Mouse (Mus musculus) limb, embryonic 11.5 days (tissue): ENCODE measurements at regions not wholly inside any gene's neighbourhood (a gene's known extent, or its start where the extent isn't known, plus 50 kb on each side); places are given as distances from the start of the nearest gene placed in this dataset.

ENCODE experiments used
- ATAC-seq: fragments of 200-750 bp; cut with Nextera tagmentation; 2 replicates; pipeline ENCODE4 v1.8.0; 2017; ENCODE audit warnings: low read depth; ENCODE audit not compliant: insufficient number of reproducible peaks, low FRiP score, low TSS enrichment
- DNase-seq: peaks from one replicate; pipeline ENCODE4 v3.0.0-alpha.2; 2015; ENCODE audit warnings: low spot score
- H3K27ac ChIP-seq: fragments of 300-500 bp; sonication (generic); replicated peaks from 2 replicates; pipeline ENCODE4 v1.5.1; 2014; ENCODE audit warnings: low read depth, mild to moderate bottlenecking, low read length
- H3K27me3 ChIP-seq: fragments of 300-500 bp; sonication (generic); 2 replicates; pipeline ENCODE4 v1.6.1; 2014; ENCODE audit warnings: mild to moderate bottlenecking, low read length, mixed read lengths; ENCODE audit not compliant: control insufficient read depth, insufficient read depth
- H3K36me3 ChIP-seq: fragments of 300-500 bp; sonication (generic); 2 replicates; pipeline ENCODE4 v1.6.1; 2014; ENCODE audit warnings: mild to moderate bottlenecking, low read length, moderate library complexity, mixed read lengths; ENCODE audit not compliant: control insufficient read depth, insufficient read depth
- H3K4me1 ChIP-seq: fragments of 300-500 bp; sonication (generic); 2 replicates; pipeline ENCODE4 v1.6.1; 2014; ENCODE audit warnings: low read length, mixed read lengths; ENCODE audit not compliant: control insufficient read depth, insufficient read depth
- H3K4me2 ChIP-seq: fragments of 300-500 bp; sonication (generic); 2 replicates; pipeline ENCODE4 v1.6.1; 2014; ENCODE audit warnings: low read depth, mild to moderate bottlenecking, moderate library complexity; ENCODE audit not compliant: severe bottlenecking
- H3K4me3 ChIP-seq: fragments of 300-500 bp; sonication (generic); 2 replicates; pipeline ENCODE4 v1.5.1; 2014; ENCODE audit warnings: low read depth, low read length
- H3K9ac ChIP-seq: fragments of 300-500 bp; sonication (generic); 2 replicates; pipeline ENCODE4 v1.6.1; 2014; ENCODE audit warnings: mild to moderate bottlenecking, low read length
- H3K9me3 ChIP-seq: fragments of 300-500 bp; sonication (generic); 2 replicates; pipeline ENCODE4 v1.6.1; 2016; ENCODE audit warnings: low read length; ENCODE audit not compliant: control insufficient read depth
- WGBS: fragments of 180-500 bp; shearing (Covaris S2); extraction: QIAGEN DNeasy Blood & Tissue Kit; methylation state at CpG from one replicate; pipeline ENCODE4 v1.1.7; 2014; 5-methylcytosine and 5-hydroxymethylcytosine counted together

GRCm38 (mm10) chr4:105877246-105877645 is 87.6 kb downstream of the Gm12728 start:
- Histone ChIP-seq H3K4me1 (peaks cover 16% of the 10 kb centered on the region; the same call in 1 of the 2 replicates), H3K27me3 (no peaks in the 10 kb centered on the region), H3K9ac (no peak overlapping the region), H3K4me2 (no peak overlapping the region), H3K36me3 (no peaks in the 10 kb centered on the region), H3K4me3 (no peak overlapping the region), H3K9me3 (no peaks in the 10 kb centered on the region), H3K27ac (no peak overlapping the region)
- no peak for DNase-seq
- WGBS = 41% methylated on average over 5 of the region's 5 CpGs
- ATAC-seq = no peak

DNA sequence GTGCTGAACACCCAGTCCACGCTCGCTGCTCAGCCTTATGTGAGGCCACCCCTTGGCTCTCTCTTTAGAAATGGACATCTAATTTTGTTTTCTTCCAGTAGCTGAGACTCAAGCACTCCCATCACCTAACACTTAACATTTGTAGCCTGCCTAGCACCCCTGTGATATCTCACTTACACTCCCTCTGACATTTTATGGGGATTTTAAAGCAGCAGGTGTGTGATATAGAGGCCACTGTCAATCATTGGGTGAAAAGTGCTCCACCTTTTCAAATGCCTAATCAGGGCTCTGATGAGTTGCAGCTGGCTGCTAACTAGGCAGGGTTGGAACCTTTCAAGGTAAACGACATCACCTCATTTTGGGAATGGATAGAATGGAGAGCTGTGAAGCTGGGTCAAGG is 90.2 kb downstream of the Gm12728 start:
- peaks cover 12% of the 10 kb centered on the region; the same call in 1 of the 2 replicates for H3K4me1 ChIP-seq
- no peak overlapping the region for H3K9ac ChIP-seq
- 25% methylated on average over 3 of the region's 3 CpGs for WGBS
- H3K27ac ChIP-seq = no peak overlapping the region
- H3K4me3 ChIP-seq = no peak overlapping the region
- H3K9me3 ChIP-seq = no peaks in the 10 kb centered on the region
- no peaks in the 10 kb centered on the region for H3K36me3 ChIP-seq
- DNase-seq (peak; percentile 50), ATAC-seq (no peak; the same call in 1 of the 2 replicates)
- H3K4me2 ChIP-seq = no peak overlapping the region
- H3K27me3 ChIP-seq = no peaks in the 10 kb centered on the region

DNA sequence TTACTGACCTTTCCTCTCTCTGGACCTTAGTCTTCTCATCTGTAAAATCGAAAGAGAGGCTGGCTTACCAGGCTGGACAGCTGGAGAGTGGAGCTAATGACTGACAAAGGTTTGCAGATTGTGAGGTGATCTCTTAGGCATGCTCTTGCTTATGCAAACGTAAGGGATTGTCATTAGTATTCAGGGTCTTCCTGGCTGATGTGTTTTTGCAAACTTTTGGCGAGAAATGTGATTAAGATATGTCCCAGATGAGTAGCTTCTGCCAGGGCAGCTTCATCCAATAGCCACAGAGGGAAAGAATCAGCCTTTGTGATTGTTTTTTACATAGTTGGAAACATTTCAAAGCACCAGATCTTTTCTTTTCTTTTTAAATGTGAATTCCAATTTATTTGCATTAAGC is 95.1 kb downstream of the Gm12728 start:
- Histone ChIP-seq H3K4me1 (no peaks in the 10 kb centered on the region), H3K9me3 (no peaks in the 10 kb centered on the region), H3K9ac (no peak overlapping the region), H3K27ac (no peak overlapping the region), H3K4me3 (no peak overlapping the region), H3K4me2 (no peak overlapping the region), H3K27me3 (no peaks in the 10 kb centered on the region), H3K36me3 (no peaks in the 10 kb centered on the region)
- DNase-seq = no peak
- WGBS = 69% methylated on average over 3 of the region's 3 CpGs
- no peak for ATAC-seq

DNA sequence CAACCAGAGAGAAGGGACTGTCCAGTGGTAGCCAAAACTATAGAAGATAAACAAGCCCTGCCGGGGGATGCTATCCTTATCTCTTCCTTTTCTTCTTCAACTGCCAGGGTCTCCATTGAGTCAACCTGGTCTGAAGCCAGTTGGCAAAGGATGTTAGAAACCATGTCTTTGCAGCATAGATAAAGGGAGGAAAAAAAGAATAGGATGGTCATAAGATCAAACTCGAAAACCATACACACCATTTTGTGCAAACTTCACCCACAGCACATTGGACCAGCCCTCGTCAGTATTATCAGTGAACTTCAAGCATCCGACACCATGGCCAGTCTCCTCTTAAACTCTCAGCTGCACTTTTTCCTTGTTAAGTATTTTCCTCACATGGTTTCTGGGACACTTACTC is 101.8 kb downstream of the Gm12728 start:
- DNase-seq = no peak

DNA sequence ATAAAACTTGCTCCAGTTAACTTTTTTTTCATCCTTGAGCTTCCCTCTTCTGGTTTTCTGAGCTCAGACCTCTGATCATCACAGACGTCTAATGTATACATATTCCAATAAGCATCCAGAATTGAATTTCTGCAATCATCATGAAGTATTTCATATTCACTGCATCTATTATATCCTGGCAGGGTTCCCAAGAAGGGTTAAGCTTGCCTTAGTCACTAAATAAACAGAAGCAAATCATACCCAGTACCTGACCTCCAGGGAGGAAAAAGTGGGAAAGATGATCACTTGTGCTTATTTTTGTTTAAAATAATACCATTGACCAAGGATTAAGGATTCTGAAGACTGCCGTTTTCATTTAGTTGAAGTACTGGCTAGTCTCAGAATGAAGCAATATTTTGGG is 102.4 kb downstream of the Gm12728 start:
- H3K36me3 ChIP-seq = no peaks in the 10 kb centered on the region
- ATAC-seq (no peak), DNase-seq (no peak)
- H3K4me2 ChIP-seq = no peak overlapping the region
- no peak overlapping the region for H3K9ac ChIP-seq
- 85% methylated on average over 2 of the region's 2 CpGs for WGBS
- no peak overlapping the region for H3K4me3 ChIP-seq
- no peaks in the 10 kb centered on the region for H3K9me3 ChIP-seq
- no peaks in the 10 kb centered on the region for H3K27me3 ChIP-seq
- no peaks in the 10 kb centered on the region for H3K4me1 ChIP-seq
- no peak overlapping the region for H3K27ac ChIP-seq

More for the DNA sequence above, 101.8 kb downstream of the Gm12728 start:
- Histone ChIP-seq H3K4me2 (no peak overlapping the region), H3K36me3 (no peaks in the 10 kb centered on the region), H3K4me3 (no peak overlapping the region), H3K9me3 (no peaks in the 10 kb centered on the region), H3K27ac (no peak overlapping the region), H3K9ac (no peak overlapping the region), H3K27me3 (no peaks in the 10 kb centered on the region), H3K4me1 (no peaks in the 10 kb centered on the region)
- no peak for ATAC-seq
- 92% methylated on average over 4 of the region's 4 CpGs for WGBS

DNA sequence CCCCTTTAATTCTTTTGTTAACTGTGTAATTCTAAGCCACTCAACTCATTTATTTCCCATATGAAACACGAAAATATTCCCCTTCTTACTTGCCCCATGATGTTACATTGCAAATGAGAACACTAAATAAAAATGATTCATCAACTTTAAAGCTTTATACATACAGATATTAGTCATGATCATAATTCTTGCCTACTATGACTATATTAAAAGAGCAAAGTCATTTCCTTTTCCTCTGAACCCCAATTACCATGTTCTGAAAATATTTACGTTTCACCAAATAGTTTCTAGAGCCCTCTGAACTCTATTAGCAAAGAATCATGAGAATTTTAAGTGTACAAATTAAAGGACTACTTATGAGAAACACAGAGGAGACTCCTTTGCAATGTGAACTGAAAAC is 105.4 kb downstream of the Gm12728 start:
- DNase-seq = no peak
- Histone ChIP-seq H3K4me2 (no peak overlapping the region), H3K9ac (no peak overlapping the region), H3K4me1 (no peaks in the 10 kb centered on the region), H3K4me3 (no peak overlapping the region), H3K9me3 (no peaks in the 10 kb centered on the region), H3K27ac (no peak overlapping the region), H3K27me3 (no peaks in the 10 kb centered on the region), H3K36me3 (no peaks in the 10 kb centered on the region)
- 73% methylated on average over 2 of the region's 2 CpGs for WGBS
- no peak for ATAC-seq

DNA sequence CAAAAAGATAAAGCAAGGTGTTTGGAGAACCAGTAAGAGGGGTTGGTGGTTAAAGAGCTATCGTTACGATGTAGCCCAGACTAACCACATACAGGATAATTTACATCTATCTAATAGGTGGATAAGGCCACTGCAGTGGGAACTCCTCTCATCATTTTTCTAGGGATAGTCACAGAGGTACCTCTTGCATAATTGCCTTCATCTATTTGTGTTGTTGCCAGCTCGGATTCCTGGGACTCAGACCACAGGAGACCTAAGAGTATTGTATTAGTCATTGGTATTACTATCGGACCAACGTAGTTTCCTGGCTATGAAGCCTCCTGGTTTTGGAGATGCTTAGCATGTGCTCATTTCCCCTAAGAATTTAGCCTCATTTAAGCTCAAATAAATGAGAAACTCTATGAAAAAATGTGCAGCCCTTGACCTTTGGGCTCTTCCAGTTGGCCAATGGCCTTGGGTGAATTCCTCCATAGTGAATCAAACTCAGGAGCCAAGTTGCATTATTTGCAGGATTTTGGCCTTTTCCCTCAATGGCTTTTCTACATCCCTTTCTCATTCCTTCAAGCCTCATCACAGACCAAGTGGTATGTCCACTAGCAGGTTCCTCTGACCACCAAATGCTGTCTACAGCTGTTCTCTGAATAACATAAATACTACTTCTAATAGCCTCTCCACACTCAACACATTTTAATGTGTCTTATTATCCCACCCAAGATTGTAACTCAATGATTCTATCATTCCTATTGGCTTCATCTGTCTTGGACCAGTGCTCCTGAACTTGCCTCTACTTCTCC is 108.6 kb downstream of the Gm12728 start:
- H3K27me3 ChIP-seq = no peaks in the 10 kb centered on the region
- H3K4me1 ChIP-seq = no peaks in the 10 kb centered on the region
- 93% methylated on average over 5 of the region's 5 CpGs for WGBS
- ATAC-seq (no peak), DNase-seq (no peak)
- no peaks in the 10 kb centered on the region for H3K36me3 ChIP-seq
- no peaks in the 10 kb centered on the region for H3K9me3 ChIP-seq
- no peak overlapping the region for H3K4me2 ChIP-seq
- no peak overlapping the region for H3K27ac ChIP-seq
- H3K4me3 ChIP-seq = no peak overlapping the region
- H3K9ac ChIP-seq = no peak overlapping the region

DNA sequence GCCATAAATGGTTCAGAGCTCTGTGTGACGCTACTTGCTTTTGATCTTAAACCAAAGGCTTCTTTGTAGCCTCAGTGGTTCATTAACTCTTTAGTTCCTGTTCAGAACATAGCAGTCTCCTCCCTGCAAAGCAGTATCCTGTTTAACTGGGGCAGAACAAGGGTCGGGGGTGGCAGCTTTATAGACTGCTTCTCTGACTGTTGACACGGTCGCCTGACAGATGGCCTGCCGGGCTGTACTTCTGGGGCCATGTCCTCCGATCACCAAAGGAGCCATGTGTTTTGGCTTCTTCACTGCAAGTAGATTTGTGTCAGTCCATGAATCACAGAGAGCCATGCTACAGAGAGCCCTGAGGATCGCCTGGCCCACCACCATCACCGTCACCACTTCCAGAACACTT is 115.2 kb downstream of the Gm12728 start:
- H3K36me3 ChIP-seq = no peaks in the 10 kb centered on the region
- no peak overlapping the region for H3K4me2 ChIP-seq
- WGBS = 9% methylated on average over 8 of the region's 8 CpGs
- no peaks in the 10 kb centered on the region for H3K9me3 ChIP-seq
- peaks cover 6% of the 10 kb centered on the region for H3K4me1 ChIP-seq
- DNase-seq = peak; percentile 43
- H3K4me3 ChIP-seq = no peak overlapping the region
- ATAC-seq = no peak
- no peak overlapping the region for H3K27ac ChIP-seq
- H3K9ac ChIP-seq = no peak overlapping the region
- no peaks in the 10 kb centered on the region for H3K27me3 ChIP-seq

DNA sequence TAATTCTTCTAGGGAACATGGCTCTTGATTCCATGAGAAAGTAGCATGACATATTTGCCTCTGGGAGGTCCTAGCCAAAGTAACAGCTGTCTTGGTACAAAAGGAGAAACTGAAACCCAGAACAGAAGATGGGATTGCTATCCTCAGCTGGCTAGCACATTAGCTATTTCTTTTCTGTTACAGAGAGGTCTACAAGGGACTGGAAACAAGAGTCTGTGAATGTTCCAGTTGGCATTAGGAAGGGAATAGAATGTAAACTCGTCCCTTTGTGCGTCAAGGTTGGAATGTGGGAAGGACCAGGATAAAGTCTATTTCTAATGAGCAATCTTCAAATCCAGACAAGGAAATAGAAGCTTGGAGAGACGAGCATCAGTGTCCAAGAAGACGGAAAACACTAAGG is 116.7 kb downstream of the Gm12728 start:
- Histone ChIP-seq H3K4me1 (peaks cover 6% of the 10 kb centered on the region), H3K9ac (no peak overlapping the region), H3K9me3 (no peaks in the 10 kb centered on the region)

More for the DNA sequence above, 116.7 kb downstream of the Gm12728 start:
- no peaks in the 10 kb centered on the region for H3K27me3 ChIP-seq
- H3K36me3 ChIP-seq = no peaks in the 10 kb centered on the region
- no peak overlapping the region for H3K27ac ChIP-seq
- DNase-seq (no peak), ATAC-seq (no peak)
- no peak overlapping the region for H3K4me3 ChIP-seq
- no peak overlapping the region for H3K4me2 ChIP-seq
- 88% methylated on average over 4 of the region's 4 CpGs for WGBS
